Mouse (Mus musculus) MN1 (cell line): Measurements from ENCODE around the gene Trim25.

Experiments
- DNase-seq: peaks from one replicate; pipeline ENCODE4 v3.0.0-alpha.2; 2016; ENCODE audit warnings: low spot score

Gene Trim25

DNA sequence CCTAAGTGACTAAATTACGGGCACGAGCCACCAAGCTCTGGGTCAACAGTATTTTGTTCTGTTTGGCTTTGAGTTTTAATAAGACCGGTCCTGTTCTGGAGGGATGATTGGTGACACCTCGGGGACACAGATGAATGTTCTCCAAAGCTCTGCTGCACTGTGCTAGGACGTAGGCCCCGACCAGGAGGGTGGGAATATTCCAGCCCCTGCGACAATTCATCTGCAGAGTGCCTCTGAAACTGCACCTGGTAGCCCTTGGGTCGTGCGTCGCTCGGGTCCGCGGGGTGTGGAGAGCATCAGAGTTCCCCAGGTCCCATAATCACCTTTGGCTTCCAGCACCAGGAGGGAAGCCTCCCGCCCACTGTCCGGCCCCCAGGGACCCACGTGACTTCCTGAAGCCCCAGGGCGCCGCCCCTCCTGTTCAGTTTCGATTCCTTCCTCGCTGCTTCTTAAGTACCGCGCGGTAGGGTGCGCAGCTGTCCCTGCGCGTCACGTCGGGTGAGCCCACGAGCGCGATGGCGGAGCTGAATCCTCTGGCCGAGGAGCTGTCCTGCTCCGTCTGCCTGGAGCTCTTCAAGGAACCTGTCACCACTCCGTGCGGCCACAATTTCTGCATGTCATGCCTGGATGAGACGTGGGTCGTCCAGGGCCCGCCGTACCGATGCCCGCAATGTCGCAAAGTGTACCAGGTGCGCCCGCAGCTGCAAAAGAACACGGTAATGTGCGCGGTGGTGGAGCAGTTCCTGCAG lies at the start of gene Trim25:
Gene Trim25 (plus strand): TSS at position 403 of the 749 bp plus-strand sequence.
- peak; percentile 97 for DNase-seq

DNA sequence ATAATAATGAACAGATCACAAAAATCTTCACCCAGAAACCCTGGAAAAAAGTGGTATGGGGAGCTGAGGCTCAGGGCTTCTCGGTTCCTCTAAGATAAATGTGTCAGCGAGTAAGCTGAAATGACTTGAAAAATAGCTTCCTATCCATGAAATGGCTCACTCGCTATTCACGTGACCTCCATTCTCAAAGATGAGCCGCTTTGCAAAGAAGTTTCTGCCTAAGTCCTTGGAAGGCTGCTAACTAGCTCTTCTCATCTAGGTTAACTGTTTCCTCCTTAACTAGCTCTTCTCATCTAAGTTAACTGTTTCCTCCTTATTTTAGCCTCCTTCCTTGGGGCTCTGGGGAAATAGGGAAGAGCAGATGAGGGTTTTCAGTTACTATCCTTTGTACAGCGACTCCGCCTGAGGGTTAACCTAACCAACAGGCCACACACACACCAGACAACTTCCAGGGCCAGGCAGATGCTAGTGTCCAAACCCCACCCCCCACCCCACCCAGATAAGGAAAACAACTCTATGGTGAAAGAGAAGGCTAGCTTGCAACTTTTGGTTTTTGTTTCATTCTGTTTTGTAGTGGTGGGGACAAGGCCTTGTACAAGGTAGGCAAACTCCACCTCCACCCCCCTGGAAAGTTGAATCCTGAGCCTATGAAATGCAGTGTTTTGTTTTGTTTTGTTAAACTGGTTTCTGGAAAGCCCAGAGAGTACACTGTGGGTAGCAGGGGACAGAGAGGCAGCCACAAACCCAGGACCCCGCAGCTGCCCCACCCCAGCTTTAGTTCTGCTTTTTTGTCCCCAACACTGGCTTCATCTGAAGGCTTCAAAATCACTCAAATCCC lies 49.2 kb upstream of the Trim25 start:
- DNase-seq: no peak

DNA sequence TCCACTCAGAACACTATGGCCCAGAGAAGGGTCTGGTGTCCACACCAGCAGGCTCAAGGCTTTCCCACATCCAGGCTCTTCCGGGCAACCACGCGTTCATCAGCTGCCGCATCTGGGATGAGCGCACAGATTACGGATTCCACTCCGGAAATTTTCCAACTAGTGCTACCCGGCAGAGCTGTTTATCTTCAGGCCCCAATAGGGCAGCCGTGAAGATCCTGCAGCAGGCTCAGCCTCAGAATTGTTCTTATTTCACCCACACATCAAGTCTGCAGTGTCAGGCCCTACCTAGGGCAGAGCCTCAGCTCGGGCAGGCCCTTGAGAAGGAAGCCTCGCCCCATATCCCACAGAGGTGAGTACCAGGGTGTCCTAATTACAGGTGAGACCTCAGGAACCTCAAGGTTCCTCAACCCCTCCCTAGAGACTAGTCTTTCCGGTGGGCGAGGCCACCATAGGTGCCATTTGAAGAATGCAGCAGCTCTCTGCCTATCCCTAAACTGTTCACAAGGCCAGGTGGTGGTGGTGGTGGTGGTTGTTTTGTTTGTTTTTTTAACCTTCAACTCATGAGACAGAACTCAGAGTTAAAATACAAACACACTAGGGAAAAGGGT lies 48.4 kb upstream of the Trim25 start:
- no peak for DNase-seq

DNA sequence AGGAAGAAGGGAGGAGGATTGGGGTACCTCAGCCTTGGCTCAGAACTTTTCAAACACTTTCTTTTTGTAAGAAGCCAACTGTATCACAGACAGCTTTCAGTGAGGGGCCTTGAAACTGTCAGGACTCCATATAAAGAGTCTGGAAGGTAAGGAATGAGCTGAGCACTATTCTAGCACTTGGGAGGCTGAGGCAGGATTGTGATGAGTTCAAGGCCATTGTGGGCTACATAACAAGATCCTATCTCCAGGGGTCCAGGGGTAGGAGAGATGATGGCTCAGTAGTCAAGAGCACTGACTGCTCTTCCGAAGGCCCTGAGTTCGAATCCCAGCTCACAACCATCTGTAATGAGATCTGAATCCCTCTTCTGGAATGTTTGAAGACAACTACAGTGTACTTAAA lies 47.6 kb upstream of the Trim25 start:
- no peak for DNase-seq

DNA sequence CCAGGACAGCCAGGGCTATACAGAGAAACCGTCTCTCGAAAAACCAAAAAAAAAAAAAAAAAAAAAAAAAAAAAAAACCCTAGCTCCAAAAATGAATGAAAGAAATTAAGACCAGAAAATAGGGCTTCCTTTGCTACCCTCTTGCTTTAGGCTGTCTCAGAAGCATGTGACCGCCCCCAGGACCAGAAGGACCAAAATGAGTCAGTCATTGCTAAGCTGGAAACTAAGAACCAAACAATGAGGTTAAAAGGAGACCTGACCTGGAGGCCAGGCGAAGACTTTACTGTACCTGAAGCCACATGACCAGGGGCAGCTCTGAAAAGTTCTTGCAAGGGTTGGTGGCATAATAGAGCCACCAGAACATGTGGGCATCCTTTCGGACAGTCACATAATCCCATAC lies 47.1 kb upstream of the Trim25 start:
- no peak for DNase-seq

DNA sequence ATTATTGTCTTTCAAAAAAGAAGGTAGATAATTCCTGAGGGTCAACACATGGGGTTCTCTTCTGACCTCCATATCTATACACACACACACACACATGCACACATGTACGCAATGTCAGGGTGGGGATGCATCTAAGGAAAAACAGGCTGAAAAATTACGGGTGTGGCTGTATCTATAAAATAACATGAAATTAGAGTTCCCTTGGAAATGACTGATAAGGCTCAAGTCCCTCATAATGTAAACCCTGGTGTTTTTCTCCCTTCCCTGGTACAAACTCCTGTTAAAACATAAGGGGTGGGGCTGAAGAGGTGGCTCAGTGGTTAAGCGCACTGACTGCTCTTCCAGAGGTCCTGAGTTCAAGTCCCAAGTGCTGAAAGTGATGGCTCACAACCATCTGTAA lies 45.6 kb upstream of the Trim25 start:
- no peak for DNase-seq

DNA sequence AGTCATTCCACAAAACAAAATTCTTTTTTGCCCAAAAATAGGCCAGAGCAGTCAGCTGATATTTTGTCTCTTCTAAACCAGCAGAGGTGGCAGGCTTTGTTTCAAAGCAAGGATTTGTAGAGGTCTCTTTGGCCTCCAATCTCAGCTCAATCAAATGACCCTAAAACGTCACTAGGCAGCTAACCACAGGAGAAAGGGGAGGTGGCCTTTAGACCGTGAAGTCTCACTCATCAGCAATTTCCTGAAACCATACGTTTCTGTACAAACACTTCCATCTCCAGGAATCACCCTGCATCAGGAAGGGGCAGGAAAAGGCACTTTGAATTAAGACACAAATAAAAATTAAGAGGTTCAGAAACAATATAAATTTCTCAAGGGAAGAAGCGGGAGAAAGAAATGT lies 44.4 kb upstream of the Trim25 start:
- DNase-seq: peak; percentile 72

DNA sequence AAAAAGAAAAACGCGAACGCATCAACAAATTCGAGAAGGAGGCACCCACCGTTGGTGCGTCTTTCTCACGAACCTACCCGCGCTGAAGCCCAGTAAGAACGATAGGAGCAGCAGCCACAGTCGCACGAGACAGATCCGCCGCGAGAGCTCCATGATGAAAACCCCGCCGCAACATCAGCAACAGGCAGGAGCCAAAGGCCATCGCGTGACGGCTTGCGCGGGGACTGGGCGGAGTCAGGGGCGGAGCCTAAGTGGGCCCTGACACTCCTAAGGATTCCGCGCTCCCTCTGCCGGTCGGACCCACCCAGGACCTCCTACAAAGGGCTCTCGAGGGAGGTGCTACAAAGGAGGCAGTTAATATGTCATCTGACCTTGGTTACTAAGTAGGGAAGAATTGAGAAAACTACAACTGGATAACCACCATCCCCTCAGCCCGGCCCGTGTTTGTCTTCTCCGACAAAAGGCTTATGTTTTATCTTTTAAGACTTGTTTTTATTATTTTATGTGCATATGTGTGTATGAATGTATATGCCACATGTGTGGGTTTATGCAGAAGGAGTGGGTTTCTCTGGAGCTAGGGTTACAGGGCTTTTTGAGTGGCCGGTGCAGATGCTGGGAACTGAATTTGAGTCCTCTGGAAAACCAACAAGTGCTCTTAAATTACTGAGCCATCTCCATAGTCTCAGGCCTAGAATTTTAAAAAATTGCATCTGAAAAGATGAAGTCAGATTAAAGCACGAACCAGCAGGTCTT lies 43.8 kb upstream of the Trim25 start, which contains the start of gene Scpep1:
Gene Scpep1 (minus strand): TSS at position 249 of the 753 bp plus-strand sequence.
- DNase-seq: peak; percentile 97

DNA sequence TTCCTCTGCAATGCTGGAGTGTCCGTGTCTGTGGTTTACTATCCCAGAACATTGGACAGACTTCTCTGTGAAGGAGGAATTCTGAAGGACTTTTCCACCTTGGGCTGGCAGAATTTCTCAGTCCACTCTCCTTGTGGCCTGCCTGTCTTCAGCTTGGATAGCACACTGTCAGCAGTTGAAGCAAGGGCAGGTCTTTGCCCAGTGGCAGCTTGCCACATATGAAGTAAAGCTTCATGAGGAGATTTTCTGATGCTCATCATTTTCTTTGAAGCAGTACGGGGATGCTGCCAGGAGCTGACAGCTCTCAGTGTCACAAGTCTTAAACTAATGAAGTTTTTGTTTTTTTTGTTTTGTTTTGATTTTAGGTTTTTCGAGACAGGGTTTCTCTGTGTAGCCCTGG lies 40.3 kb upstream of the Trim25 start:
- DNase-seq: no peak

DNA sequence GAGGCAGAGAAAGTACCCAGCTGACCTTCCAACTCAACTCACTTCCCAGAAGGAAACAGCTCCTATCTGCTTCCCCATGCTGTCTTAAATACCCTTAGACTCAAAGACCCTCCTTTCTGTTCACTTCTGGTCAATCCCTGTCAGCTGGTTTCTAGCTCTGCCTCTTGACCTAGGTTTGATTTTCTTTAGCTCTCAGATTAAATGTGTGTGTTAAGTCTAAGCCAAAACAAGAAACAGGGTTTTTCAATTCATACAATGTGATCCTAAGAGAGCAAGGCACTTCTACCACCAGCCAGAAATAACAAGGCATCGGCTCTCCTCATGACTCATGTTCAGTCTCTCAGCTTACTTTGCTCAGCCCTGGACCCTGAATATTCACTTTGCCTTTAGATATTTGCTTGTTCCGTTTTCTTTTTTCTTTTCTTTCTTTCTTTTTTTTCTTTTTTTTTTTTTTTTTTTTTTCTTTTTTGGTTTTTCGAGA lies 32.3 kb upstream of the Trim25 start, which contains the start of gene Elobl:
Gene Elobl (minus strand): TSS at position 51 of the 481 bp plus-strand sequence.
- DNase-seq: no peak

DNA sequence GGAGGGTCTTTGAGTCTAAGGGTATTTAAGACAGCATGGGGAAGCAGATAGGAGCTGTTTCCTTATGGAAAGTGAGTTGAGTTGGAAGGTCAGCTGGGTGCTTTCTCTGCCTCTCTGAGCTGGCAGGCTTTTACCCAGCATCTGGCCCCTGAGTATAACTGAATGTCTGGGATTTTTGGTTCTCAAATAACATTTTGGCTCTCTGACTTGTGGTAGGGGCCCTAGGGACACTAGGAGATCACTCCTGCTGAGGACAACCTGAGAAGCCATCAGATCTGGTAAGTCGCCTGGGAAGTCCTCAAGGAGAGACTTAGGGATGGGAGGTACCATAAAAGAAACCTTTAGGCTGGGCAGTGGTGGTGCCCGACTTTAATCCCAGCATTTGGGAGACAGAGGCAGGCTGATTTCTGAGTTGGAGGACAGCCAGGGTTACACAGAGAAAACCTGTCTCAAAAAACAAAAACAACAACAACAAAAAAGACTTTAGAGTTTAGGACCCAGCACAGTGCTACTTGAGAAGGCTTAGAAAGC lies 28.9 kb upstream of the Trim25 start, which contains the start of gene Coil:
Gene Coil (plus strand): TSS at position 51 of the 531 bp plus-strand sequence.
- DNase-seq: no peak

DNA sequence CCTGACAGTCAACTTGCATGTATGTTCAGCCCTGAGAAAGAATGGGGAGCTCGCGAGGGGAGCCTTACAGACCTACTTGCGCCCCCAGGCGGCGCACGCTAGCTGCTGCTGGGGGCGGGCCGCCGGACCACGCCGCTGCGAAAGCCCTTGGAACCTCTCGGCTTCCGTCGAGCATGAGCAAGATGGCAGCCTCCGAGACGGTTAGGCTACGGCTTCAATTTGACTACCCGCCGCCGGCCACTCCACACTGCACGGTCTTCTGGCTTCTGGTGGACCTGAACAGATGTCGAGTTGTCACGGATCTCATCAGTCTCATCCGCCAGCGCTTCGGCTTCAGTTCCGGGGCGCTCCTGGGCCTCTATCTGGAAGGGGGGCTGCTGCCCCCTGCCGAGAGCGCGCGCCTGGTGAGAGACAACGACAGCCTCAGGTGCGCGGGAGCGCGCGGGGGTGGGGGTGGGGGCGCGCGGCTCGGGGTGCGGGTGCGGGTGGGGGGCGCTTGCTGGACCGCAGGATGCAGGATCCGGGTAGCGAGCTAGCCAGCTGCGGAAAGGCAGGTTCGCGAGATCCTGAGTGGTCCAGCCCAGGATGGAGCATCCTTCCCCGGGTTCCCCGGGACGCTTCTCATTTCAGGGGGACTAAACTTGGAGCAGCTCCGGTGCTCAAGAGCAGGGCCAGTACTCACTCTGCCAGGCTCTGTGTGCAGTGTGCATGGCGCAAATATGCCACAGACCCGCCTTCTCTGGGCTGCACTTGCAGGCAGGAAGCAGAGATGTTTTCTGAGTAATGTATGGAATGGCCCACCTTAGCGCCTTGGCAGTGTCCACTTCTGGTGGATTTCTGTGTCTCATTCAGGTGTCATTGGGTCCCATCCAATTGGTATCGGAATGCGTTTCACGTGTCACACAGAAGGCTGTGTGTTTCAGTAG lies 25.1 kb upstream of the Trim25 start:
- DNase-seq: peak; percentile 94

DNA sequence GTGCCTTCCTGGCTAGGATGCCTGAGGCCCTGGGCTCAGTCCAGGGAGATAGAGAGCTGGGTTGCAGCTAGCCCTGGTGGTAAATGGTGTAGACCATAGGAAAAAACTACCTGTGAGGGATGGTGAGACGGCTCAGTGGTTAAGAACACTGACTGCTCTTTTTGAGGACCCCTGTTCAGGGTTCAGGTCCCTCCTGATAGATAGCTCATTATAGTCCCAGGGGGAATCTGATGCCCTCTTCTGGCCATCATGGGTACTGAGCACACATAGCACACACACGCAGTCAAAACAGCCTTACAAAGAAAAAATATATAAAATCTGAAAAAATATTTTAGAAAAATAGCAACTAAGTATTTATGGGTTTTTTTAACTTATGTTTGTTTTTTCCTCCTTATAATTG lies 22.9 kb upstream of the Trim25 start:
- DNase-seq: no peak

DNA sequence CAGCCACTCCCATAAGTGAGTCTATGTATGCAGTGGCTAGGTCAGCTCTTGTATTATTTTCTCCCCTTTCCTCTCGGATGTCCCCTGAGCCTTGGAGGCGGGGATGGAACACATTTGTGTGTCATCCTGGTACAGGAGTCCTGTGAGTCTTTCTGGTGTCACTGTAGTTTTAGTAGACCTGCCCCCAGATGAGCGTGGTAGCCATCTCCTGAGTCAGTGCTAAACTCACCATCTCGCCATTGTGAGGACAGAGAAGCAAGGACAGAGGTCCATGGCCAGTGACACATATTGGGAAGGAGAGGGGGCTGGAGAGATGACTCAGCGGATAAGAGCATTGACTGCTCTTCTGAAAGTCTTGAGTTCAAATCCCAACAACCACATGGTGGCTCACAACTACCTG lies 22.0 kb upstream of the Trim25 start:
- no peak for DNase-seq

DNA sequence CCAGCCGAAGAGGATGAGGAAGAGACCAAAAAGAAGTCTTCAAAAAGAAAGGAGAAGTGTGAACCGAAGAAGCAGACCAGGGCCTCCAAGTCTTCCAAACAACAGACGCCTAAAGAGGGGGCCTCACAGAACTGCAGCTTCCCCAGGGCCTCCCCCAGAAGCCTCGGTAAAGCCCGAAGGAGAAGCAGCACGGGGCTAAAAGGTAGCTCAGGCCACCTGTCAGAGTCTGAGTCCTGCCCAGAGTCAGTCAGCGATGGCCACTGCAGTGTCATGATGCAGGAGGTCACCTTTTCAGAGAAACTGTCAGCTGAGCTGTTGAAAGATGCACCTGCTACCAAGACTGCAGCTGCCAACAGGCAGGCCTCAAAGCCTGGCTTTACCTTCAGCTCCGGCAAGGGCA lies 17.8 kb upstream of the Trim25 start:
- DNase-seq: no peak

DNA sequence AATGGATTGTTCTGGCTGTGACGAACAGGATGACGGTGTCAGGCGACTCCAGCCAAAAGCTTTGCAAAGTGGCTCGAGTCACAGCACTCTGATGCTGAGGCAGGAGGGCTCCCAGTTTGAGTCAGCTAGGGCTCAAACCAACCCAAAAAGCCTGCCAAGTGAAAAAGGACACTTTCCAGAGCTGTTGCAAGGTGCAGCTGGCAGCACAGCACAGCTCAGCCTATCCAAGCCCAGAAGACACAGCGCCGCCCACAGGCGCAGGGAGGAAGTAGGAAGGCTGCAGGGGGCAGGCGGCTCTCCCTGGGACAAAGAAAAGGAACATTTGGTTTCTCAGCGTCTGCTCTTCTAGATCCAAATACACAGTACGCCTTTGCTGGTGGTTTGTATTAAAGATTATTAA lies 12.6 kb upstream of the Trim25 start:
- no peak for DNase-seq

DNA sequence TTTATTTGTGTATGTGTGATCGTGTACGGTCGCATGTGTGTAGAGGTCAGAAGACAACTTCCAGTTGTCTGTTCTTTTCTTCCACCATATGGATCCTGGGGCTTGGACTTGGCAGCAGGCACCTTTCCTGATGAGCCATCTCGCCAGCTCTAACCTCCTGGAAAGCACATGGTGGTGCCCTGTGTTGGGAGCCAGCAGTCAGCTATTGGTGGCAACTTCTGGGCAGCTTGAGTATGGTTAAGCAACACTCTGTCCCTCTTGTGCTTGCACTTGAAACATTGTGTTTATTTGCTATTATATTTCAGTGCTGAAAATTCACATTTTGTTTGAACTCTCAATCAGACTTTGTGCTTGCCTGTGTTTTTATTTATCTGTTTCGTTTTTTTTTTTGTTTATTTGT lies 10.2 kb upstream of the Trim25 start:
- DNase-seq: no peak

DNA sequence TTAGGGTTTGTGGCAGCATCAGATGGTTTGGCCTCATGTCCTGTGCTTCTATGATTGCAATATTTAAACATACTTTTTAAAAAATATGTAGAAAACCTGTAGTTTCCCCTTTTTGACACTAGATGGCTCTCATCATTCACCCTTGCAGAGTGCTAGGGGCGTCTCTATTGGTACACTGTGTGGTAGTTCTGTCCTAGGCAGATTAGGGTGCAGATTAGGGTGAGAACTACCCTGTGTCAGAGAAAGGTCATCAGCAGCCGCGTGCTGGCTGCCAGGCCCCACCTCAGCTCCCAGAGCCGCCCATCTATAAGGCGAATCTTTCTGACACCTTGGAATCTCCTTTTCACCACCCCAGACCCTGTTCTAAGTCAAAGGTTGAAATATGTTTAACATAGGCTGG lies 9.6 kb upstream of the Trim25 start:
- DNase-seq: no peak

DNA sequence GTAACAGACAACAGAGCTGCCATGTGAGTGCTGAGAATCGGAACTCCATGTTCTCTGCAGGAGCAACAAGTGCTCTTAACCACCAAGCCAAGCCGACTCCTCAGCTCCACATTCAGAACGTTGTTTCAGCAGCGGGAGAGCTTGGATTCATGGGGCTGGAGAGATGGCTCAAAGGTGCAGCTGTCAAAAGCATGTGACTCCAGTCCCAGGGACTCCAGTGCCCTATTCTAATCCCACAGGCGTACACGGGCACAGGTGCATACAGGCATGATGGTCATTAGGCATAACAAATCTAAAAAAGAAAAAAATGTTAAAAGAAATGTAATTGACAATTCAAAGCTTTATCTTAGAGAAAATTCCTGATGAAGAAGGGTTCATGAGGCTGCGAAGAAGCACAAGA lies 6.0 kb upstream of the Trim25 start:
- DNase-seq: no peak

DNA sequence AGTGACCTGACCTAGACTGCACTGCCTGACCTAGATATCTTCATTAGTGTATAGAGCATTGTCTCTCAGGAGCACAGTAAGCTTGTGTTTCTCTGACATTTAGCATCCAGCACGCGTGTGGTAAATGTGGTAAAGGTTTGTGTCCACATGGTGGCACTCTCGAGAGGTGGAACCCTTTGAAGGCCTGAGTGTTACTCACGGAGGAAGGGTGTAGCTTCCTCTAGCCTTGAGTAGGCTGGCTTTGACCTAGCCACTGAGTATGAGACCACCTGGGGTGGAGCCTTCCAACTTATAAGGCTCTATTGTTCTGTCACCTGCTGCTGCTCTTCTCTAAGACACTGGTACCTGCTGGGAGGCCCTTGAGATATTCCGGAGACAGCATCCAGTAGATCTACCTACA lies 5.6 kb upstream of the Trim25 start:
- peak; percentile 59 for DNase-seq
